Mouse (Mus musculus) ES-E14 (cell line): ENCODE data around the gene Akt1s1.

Experiments
- CHD2 ChIP-seq: IDR thresholded peaks from 2 replicates; pipeline ENCODE4 v1.6.1; 2014; ENCODE audit warnings: mild to moderate bottlenecking, low read depth, low read length, inconsistent platforms
- HCFC1 ChIP-seq: IDR thresholded peaks from 2 replicates; pipeline ENCODE4 v1.6.1; 2012; ENCODE audit warnings: low read length, inconsistent platforms, borderline replicate concordance; ENCODE audit not compliant: insufficient read depth
- MAFK ChIP-seq: IDR thresholded peaks from 2 replicates; pipeline ENCODE4 v1.6.1; 2014; ENCODE audit warnings: mild to moderate bottlenecking, low read depth, low read length, inconsistent platforms; ENCODE audit not compliant: insufficient read depth
- ZC3H11A ChIP-seq: IDR thresholded peaks from 2 replicates; pipeline ENCODE4 v1.6.1; 2012; ENCODE audit warnings: low read depth, mild to moderate bottlenecking, inconsistent platforms, low read length, borderline replicate concordance

GRCm38 (mm10) chr7:44854356-44855031 is 5.7 kb downstream of the Akt1s1 start:
- TF ChIP-seq MAFK (no peak), ZC3H11A (no peak), HCFC1 (no peak), CHD2 (no peak)
